Mouse (Mus musculus) left cerebral cortex, adult 2 months (tissue): ENCODE results near the gene Defb6. TPM values are rescaled to one million over a fixed set of nuclear protein-coding genes. Genes with fewer than 3 reads are reported as not detected.

Experiments
- DNase-seq, 2 experiments: peaks; one replicate each; pipeline ENCODE4 v3.0.0; 2021 to 2022; ENCODE audit warnings: low spot score in 2 of 2, mixed read lengths in 1 of 2; ENCODE audit errors: extremely low spot score in 1 of 2
- H3K27ac ChIP-seq: fragments of 200-600 bp; 2 replicates; pipeline ENCODE4 v1.8.1; 2022
- H3K4me3 ChIP-seq: fragments of 200-600 bp; 2 replicates; pipeline ENCODE4 v1.8.1; 2022
- CTCF ChIP-seq: fragments of 200-600 bp; IDR thresholded peaks from 2 replicates; pipeline ENCODE4 v1.8.1; 2022; ENCODE audit warnings: antibody characterized with exemption, mild to moderate bottlenecking, moderate library complexity
- intact Hi-C: fragments of 180-260 bp; cut with DNase I; formaldehyde crosslinking; loops from one replicate; pipeline ENCODE4 v1.15.1; 2025
- long read RNA-seq, 2 experiments: library from polyadenylated mRNA; stranded (forward); transcript quantifications; one replicate each; pipeline ENCODE4 v2.0.0; 2021; ENCODE audit warnings: borderline mapping rate in 2 of 2
- total RNA-seq, 2 experiments: library from RNA; stranded (reverse); gene quantifications; 2 replicates each; pipeline ENCODE4 v1.2.3; 2021

The Defb6 gene
- not detected for total RNA-seq
- long read RNA-seq, experiment 1: 0 reads
- long read RNA-seq, experiment 2: 0 reads

DNA sequence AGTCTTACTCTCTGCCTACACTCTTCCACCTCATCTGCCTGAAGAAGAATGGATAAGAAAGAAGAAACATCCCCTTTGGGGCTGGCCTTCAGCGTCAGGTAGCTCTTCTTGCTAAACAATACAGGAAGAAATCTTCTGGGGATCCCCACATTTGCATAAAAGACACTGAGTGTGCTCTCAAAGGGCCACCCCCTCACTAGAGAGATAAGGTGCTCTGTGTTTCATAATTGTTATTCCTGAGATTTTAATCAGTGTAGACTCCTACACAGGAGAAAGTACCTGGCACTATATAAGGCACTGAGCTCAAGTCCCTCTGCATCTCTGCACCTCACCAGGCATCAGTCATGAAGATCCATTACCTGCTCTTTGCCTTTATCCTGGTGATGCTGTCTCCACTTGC lies at the start of gene Defb6:
Gene Defb6 (plus strand): TSS at position 318 of the 400 bp plus-strand sequence.
- no peak for TF ChIP-seq CTCF
- H3K27ac ChIP-seq: no peak within 1 kb of the TSS
- DNase-seq: no peak
- intact Hi-C loops: no loop called here
- H3K4me3 ChIP-seq: no peak within 1 kb of the TSS

DNA sequence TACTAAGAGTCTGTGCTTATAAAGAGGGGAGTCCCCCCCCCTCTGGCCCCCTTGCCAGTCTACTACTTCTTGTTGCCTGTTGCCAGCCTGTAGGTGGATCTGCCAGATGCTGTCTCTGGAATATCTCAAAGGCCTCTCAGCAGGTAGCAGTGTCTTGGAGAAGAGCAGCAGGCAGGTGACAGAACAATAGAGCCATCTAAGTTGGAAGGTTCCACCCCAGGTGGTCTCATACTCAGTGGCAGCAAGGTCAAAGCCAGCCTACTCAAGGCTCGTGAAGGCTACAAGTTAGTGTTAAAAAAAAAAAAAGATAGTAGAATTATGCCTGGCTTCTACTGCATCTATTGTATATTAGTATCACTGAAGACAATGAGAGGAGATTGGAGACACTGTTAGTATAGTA lies 12.8 kb downstream of the Defb6 start:
- intact Hi-C loops: no loop called here
- TF ChIP-seq CTCF: no peak
- no peak overlapping the region for H3K4me3 ChIP-seq
- DNase-seq: no peak
- H3K27ac ChIP-seq: no peak overlapping the region

DNA sequence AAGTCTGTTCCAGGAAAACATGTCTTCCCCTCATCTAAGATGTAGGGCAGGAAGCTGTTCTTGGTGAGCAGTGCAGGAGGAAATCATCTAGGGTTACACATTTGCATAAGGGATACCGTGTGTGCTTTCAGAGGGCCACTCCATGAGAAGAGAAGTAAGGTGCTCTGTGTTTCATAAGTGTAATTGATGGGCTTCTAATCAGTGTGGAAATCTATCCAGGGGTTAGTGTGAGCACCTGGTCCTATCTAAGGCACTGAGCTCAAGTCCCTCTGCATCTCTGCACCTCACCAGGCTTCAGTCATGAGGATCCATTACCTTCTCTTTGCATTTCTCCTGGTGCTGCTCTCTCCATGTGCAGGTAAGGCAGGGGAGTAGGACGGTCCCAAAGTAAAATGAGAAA lies 14.3 kb downstream of the Defb6 start, which contains the start of gene Defb46:
Gene Defb46 (plus strand): TSS at position 301 of the 400 bp plus-strand sequence.
- TF ChIP-seq CTCF: no peak
- H3K4me3 ChIP-seq: no peak within 1 kb of the TSS
- DNase-seq: no peak
- intact Hi-C loops: no loop called here
- no peak within 1 kb of the TSS for H3K27ac ChIP-seq

DNA sequence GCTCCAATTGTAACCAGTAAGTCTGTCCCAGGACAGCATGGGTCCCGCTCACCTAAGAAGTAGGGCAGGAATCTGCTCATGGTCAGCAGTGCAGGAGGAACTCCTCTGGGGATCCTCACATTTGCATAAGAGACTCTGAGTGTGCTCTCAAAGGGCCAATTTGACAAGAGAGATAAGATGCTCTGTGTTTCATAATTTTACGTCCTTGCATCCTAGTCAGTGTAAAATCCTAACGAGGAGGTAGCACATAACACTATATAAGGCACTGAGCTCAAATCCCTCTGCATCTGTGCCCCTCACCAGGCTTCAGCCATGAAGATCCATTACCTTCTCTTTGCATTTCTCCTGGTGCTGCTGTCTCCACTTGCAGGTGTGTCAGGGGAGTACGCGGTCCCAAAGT lies 22.0 kb downstream of the Defb6 start, which contains the start of gene Defb5:
Gene Defb5 (plus strand): TSS at position 301 of the 400 bp plus-strand sequence.
- Histone ChIP-seq H3K4me3 (no peak within 1 kb of the TSS), H3K27ac (no peak within 1 kb of the TSS)
- DNase-seq: no peak
- intact Hi-C loops: loop anchor here (5.0 kb wide), 1 partner anchor 275 kb away; no protein-coding TSS in a partner anchor
- TF ChIP-seq CTCF: no peak

DNA sequence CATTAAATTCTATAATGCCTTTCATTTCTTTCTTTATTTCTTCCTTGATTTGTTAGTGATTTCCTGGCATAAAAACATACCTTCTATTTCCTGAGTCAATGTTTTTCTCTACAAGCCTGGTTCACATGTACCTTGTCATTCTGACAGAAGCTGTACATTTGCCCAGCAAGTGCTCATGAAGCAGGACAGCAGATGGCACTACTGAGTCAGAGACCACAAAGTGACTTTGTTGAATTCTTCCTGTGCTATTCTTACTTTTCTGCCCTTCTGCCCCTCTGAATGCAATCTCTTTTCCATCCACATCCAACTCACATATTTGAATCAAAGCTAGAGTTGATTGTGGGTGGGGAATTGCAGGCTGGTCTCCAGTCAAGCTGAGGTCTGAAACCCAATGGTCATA lies 32.9 kb downstream of the Defb6 start:
- H3K27ac ChIP-seq: no peak overlapping the region
- no peak overlapping the region for H3K4me3 ChIP-seq
- no peak for DNase-seq
- intact Hi-C loops: no loop called here
- no peak for TF ChIP-seq CTCF

DNA sequence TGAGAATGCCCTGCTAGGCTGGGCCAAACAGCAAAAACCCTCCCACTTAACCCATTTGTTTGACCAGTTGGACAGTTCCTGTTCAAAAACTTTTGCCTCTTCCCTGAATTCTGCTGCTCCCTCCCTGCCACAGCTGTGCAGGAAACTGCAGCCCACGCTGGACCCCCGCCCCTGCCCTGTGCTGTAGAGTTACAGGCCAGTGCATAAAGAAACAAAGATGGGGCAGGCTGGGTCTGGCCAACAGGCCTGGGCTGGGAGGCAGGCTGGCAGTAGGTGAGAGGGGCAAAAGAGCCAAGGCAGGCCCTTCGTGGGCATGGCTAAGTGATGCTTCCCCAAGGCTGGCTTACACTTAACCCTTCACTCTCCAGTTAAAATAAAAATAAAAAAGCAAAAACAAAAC lies 34.4 kb downstream of the Defb6 start:
- no peak overlapping the region for H3K4me3 ChIP-seq
- intact Hi-C loops: no loop called here
- H3K27ac ChIP-seq: no peak overlapping the region
- DNase-seq: no peak
- TF ChIP-seq CTCF: no peak

Other genes starting within 250 kb of the Defb6 start
- gene Defb40, start 247.2 kb upstream of the Defb6 start, total RNA-seq: not detected
- gene Defb37, start 234.4 kb upstream of the Defb6 start, total RNA-seq: not detected
- not detected for gene Defb38, start 198.9 kb upstream of the Defb6 start, total RNA-seq
- not detected for gene Defb39, start 160.7 kb upstream of the Defb6 start, total RNA-seq
- not detected for gene Defb12, start 110.6 kb upstream of the Defb6 start, total RNA-seq
- not detected for gene Defb34, start 101.7 kb upstream of the Defb6 start, total RNA-seq
- gene Gm45826, start 84.7 kb upstream of the Defb6 start, total RNA-seq: not detected
- gene Defb14, start 31.1 kb upstream of the Defb6 start, total RNA-seq: not detected
- not detected for gene Defb4, start 26.8 kb upstream of the Defb6 start, total RNA-seq
- gene Defb46, start 14.4 kb downstream of the Defb6 start, total RNA-seq: not detected
- not detected for gene Defb5, start 22.1 kb downstream of the Defb6 start, total RNA-seq
- gene Defb3, start 67.9 kb downstream of the Defb6 start, total RNA-seq: not detected
- gene Defb8, start 222.1 kb downstream of the Defb6 start, total RNA-seq: not detected